Mouse (Mus musculus): ENCODE results near the gene Larp6. TPM values are rescaled to one million over a fixed set of nuclear protein-coding genes. Genes with fewer than 3 reads are reported as not detected.

The Larp6 gene
- polyA plus RNA-seq, 1 experiment from 2014 or later, result 24.7 TPM

GRCm38 (mm10) chr9:60769711-60770111 lies 56.9 kb downstream of the Larp6 start:
- H3K27me3 ChIP-seq, result no peaks in the 10 kb centered on the region
- no peak for ATAC-seq (ENCODE audit: low FRiP score, low read depth)
- H3K27ac ChIP-seq (replicated peaks), result no peak overlapping the region
- H3K4me1 ChIP-seq (replicated peaks), result peaks cover 6% of the 10 kb centered on the region; the same call in 1 of the 2 replicates
- H3K9ac ChIP-seq, result no peak overlapping the region
- H3K9me3 ChIP-seq, result no peaks in the 10 kb centered on the region
- no peaks in the 10 kb centered on the region for H3K36me3 ChIP-seq
- H3K4me3 ChIP-seq, result no peak overlapping the region
- no peak overlapping the region for H3K4me2 ChIP-seq
- WGBS, result 84% methylated on average over 6 of the region's 6 CpGs

GRCm38 (mm10) chr9:60773713-60774112 lies 60.9 kb downstream of the Larp6 start:
- Histone ChIP-seq H3K4me1 (replicated peaks) (0 out of 2 replicates have a peak, but pooled peaks cover 1% of the 10 kb centered on the region), H3K9me3 (no peaks in the 10 kb centered on the region), H3K4me2 (no peak overlapping the region), H3K27me3 (no peaks in the 10 kb centered on the region), H3K27ac (replicated peaks) (no peak overlapping the region), H3K9ac (no peak overlapping the region), H3K36me3 (no peaks in the 10 kb centered on the region), H3K4me3 (no peak overlapping the region)
- WGBS, result 94% methylated on average over 2 of the region's 2 CpGs
- no peak for ATAC-seq (ENCODE audit: low FRiP score, low read depth)

DNA sequence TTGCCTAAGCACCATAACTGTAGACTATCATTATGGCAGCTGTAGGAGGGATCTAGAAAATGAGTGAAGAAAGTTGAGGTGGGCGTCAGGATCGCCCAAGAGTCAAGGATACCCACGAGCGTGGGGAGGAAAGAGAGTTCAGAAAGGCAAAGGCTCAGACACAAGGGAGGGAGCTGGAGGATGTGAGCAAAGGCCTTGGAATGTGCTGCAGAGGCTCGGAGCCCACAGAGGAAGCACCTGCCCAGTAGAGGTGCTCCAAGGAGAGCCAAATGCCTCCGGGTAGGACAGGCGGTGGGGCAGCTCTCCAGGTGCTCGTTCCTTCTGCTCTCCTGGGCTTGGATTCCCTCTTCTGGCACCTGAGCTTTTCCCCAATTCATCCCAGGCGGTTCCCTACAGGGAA lies 64.1 kb downstream of the Larp6 start:
- no peak for ATAC-seq (ENCODE audit: low FRiP score, low read depth)
- Histone ChIP-seq H3K27ac (replicated peaks) (no peak overlapping the region), H3K9me3 (no peaks in the 10 kb centered on the region), H3K36me3 (no peaks in the 10 kb centered on the region), H3K4me2 (no peak overlapping the region), H3K4me3 (no peak overlapping the region), H3K27me3 (no peaks in the 10 kb centered on the region), H3K4me1 (replicated peaks) (no peaks in the 10 kb centered on the region), H3K9ac (no peak overlapping the region)
- WGBS, result 86% methylated on average over 9 of the region's 9 CpGs

GRCm38 (mm10) chr9:60782057-60782789 lies 69.4 kb downstream of the Larp6 start:
- ATAC-seq (ENCODE audit: low FRiP score, low read depth), result no peak
- H3K4me2 ChIP-seq, result no peak overlapping the region
- WGBS, result 81% methylated on average over 9 of the region's 9 CpGs
- H3K4me1 ChIP-seq (replicated peaks), result no peaks in the 10 kb centered on the region
- H3K9me3 ChIP-seq, result no peaks in the 10 kb centered on the region
- H3K27me3 ChIP-seq, result no peaks in the 10 kb centered on the region
- no peaks in the 10 kb centered on the region for H3K36me3 ChIP-seq
- H3K27ac ChIP-seq (replicated peaks), result no peak overlapping the region
- no peak overlapping the region for H3K4me3 ChIP-seq
- H3K9ac ChIP-seq, result no peak overlapping the region

GRCm38 (mm10) chr9:60785069-60785468 lies 72.3 kb downstream of the Larp6 start:
- ATAC-seq (ENCODE audit: low FRiP score, low read depth), result no peak
- Histone ChIP-seq H3K36me3 (no peaks in the 10 kb centered on the region), H3K9ac (no peak overlapping the region), H3K4me3 (no peak overlapping the region), H3K4me1 (replicated peaks) (no peaks in the 10 kb centered on the region), H3K9me3 (no peaks in the 10 kb centered on the region), H3K27me3 (no peaks in the 10 kb centered on the region), H3K4me2 (no peak overlapping the region), H3K27ac (replicated peaks) (no peak overlapping the region)
- 68% methylated on average over 4 of the region's 4 CpGs for WGBS

- no peaks in the 10 kb centered on the region for H3K4me1 ChIP-seq (replicated peaks)
- no peak overlapping the region for H3K4me3 ChIP-seq
- H3K27ac ChIP-seq (replicated peaks), result no peak overlapping the region
- H3K27me3 ChIP-seq, result 0 out of 2 replicates have a peak, but pooled peaks cover 2% of the 10 kb centered on the region
- ATAC-seq (ENCODE audit: low FRiP score, low read depth), result no peak
- H3K4me2 ChIP-seq, result no peak overlapping the region
- H3K9ac ChIP-seq, result no peak overlapping the region
- WGBS, result 19% methylated on average over 2 of the region's 2 CpGs
- H3K9me3 ChIP-seq, result no peaks in the 10 kb centered on the region
- no peaks in the 10 kb centered on the region for H3K36me3 ChIP-seq
These were observed 74.8 kb downstream of the Larp6 start for GRCm38 (mm10) chr9:60787517-60788110.

Other genes starting within 250 kb of the Larp6 start
- gene Thsd4, start 190.9 kb upstream of the Larp6 start, polyA plus RNA-seq (2015; fragmentation: Nextera tagmentation; extraction: Ambion mirVana), result 5.2 and 5.8 TPM in 2 replicates
- gene Lrrc49, start 24.8 kb upstream of the Larp6 start, polyA plus RNA-seq (2015; fragmentation: Nextera tagmentation; extraction: Ambion mirVana), result 71.4 and 73.0 TPM in 2 replicates
- 18.4 and 18.5 TPM in 2 replicates for gene Uaca, start 81.6 kb downstream of the Larp6 start, polyA plus RNA-seq (2015; fragmentation: Nextera tagmentation; extraction: Ambion mirVana)

Measured in hindbrain, embryonic 15.5 days (tissue).